Comparison of ENCODE assay signal across 26 mouse cellular contexts in the genomic region with DNA sequence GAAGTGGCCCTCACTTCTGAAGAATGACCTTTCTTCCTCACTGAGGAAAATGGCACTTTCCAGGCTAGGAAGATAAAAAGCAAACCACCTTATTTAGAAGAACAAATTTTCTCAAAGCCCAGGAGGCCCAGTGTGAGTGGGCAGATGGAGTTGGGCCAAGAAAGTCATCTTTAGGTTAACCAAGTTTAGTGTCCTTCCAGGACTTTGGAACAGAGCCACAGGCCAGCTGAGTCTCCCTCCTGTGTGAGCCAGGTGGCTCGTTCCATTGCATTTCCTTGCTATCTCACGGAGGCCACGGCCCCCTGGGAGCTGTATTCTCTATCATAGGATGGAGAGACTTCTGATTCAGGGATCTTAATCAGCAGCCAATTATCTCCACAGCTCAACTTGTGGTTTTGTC. TPM values are rescaled to one million over a fixed set of nuclear protein-coding genes. Genes with fewer than 3 reads are reported as not detected.
DNase-seq lines count a peak whose midpoint lies in the region; ATAC-seq and TF ChIP-seq lines count a peak whose summit lies in the region.
"Had no signal": no experiment of that assay in that cellular context is flagged by ENCODE, and none has a peak within 500 bp of the region (broad histone marks: within the 10 kb centered on the region; RNA-seq: fewer than 3 reads in every experiment).

No protein-coding gene starts in this region.

- H3K4me1 ChIP-seq in hindbrain, postnatal 0 days (ENCODE audit: insufficient read depth, low read length), result no peaks in the 10 kb centered on the region
- H3K4me1 ChIP-seq in hindbrain, embryonic 16.5 days (ENCODE audit: control insufficient read depth, insufficient read depth, low read depth, low read length), result peaks cover 4% of the 10 kb centered on the region; the same call in 1 of the 2 replicates
- H3K4me1 ChIP-seq in brown adipose tissue, adult 24 weeks (ENCODE audit: control insufficient read depth, insufficient read depth, insufficient read length, low read length), result peaks cover 5% of the 10 kb centered on the region; the same call in 1 of the 2 replicates
- H3K4me1 ChIP-seq: forebrain, embryonic 15.5 days; hindbrain, embryonic 15.5 days had no signal

- no peak for ATAC-seq in hindbrain, postnatal 0 days
- no peak for ATAC-seq in hindbrain, embryonic 16.5 days
- ATAC-seq in monocyte, adult 5-6 weeks (replicated peaks; ENCODE audit: insufficient number of reproducible peaks, low FRiP score, low TSS enrichment, poor library complexity, severe bottlenecking), result no peak
- ATAC-seq: CD4-positive, CD25-positive, alpha-beta regulatory T cell, adult 4 months; forebrain, embryonic 15.5 days; inflammation-experienced regulatory T-cells, adult 6 months; Patski had no signal

- no peaks in the 10 kb centered on the region for H3K9me3 ChIP-seq in hindbrain, postnatal 0 days (ENCODE audit: low read length)
- H3K9me3 ChIP-seq in hindbrain, embryonic 16.5 days (ENCODE audit: control insufficient read depth, low read length), result no peaks in the 10 kb centered on the region
- H3K9me3 ChIP-seq: embryonic facial prominence, embryonic 10.5 days; embryonic facial prominence, embryonic 13.5 days; forebrain, embryonic 12.5 days; forebrain, embryonic 15.5 days; hindbrain, embryonic 12.5 days; hindbrain, embryonic 15.5 days had no signal

- DNase-seq in hindbrain, postnatal 0 days (ENCODE audit: low spot score), result peak; percentile 33
- DNase-seq in MN1 (ENCODE audit: low spot score), result peak; percentile 73
- no peak for DNase-seq in gastrocnemius, adult 18-20 months (ENCODE audit: low spot score)
- DNase-seq: B cell, adult 2 months; cerebellum, adult 11-12 months; cerebellum, adult 8-10 months; cerebellum, postnatal 36 days; embryo, embryonic 11 days; gastrocnemius, postnatal 10 days; heart, adult 11 months had no signal

- no peaks in the 10 kb centered on the region for H3K36me3 ChIP-seq in hindbrain, postnatal 0 days (ENCODE audit: insufficient read depth, low read length)
- H3K36me3 ChIP-seq in hindbrain, embryonic 16.5 days (ENCODE audit: control insufficient read depth, insufficient read depth, low read length), result no peaks in the 10 kb centered on the region
- H3K36me3 ChIP-seq: embryonic facial prominence, embryonic 10.5 days; embryonic facial prominence, embryonic 13.5 days; forebrain, embryonic 12.5 days; forebrain, embryonic 15.5 days; hindbrain, embryonic 12.5 days; hindbrain, embryonic 15.5 days had no signal

- H3K4me2 ChIP-seq in hindbrain, postnatal 0 days (ENCODE audit: low read depth, low read length), result no peak overlapping the region
- H3K4me2 ChIP-seq in hindbrain, embryonic 16.5 days (ENCODE audit: low read length), result no peak overlapping the region
- H3K4me2 ChIP-seq: embryonic facial prominence, embryonic 13.5 days; forebrain, embryonic 12.5 days; forebrain, embryonic 15.5 days; heart, embryonic 11.5 days; hindbrain, embryonic 12.5 days; hindbrain, embryonic 15.5 days had no signal

- H3K4me3 ChIP-seq in hindbrain, postnatal 0 days (ENCODE audit: low read length), result no peak overlapping the region
- H3K4me3 ChIP-seq in hindbrain, embryonic 16.5 days (ENCODE audit: low read length), result no peak overlapping the region
- H3K4me3 ChIP-seq in brown adipose tissue, adult 24 weeks (ENCODE audit: insufficient read depth, low read depth, low read length), result no peak overlapping the region
- H3K4me3 ChIP-seq: embryonic facial prominence, embryonic 10.5 days; embryonic facial prominence, embryonic 13.5 days; erythroblast, embryonic 14.5 days; forebrain, embryonic 12.5 days; forebrain, embryonic 15.5 days; hindbrain, embryonic 12.5 days; hindbrain, embryonic 15.5 days had no signal

- WGBS in hindbrain, postnatal 0 days, result 59% methylated on average over 3 of the region's 3 CpGs
- WGBS in hindbrain, embryonic 16.5 days, result 53% methylated on average over 3 of the region's 3 CpGs

- H3K27me3 ChIP-seq in hindbrain, postnatal 0 days (ENCODE audit: insufficient read depth, low read length), result no peaks in the 10 kb centered on the region
- H3K27me3 ChIP-seq in hindbrain, embryonic 16.5 days (replicated peaks; ENCODE audit: control insufficient read depth, insufficient read depth, low read length), result no peaks in the 10 kb centered on the region
- H3K27me3 ChIP-seq: embryonic facial prominence, embryonic 13.5 days; forebrain, embryonic 12.5 days; forebrain, embryonic 15.5 days; hindbrain, embryonic 12.5 days; hindbrain, embryonic 15.5 days; Patski had no signal

- no peak overlapping the region for H3K27ac ChIP-seq in hindbrain, postnatal 0 days
- H3K27ac ChIP-seq in hindbrain, embryonic 16.5 days (ENCODE audit: low read depth, low read length), result no peak overlapping the region
- H3K27ac ChIP-seq in brown adipose tissue, adult 24 weeks (replicated peaks; ENCODE audit: low read depth, low read length), result peak overlapping the region; percentile 57
- H3K27ac ChIP-seq: embryonic facial prominence, embryonic 10.5 days; embryonic facial prominence, embryonic 13.5 days; forebrain, embryonic 12.5 days; forebrain, embryonic 15.5 days; hindbrain, embryonic 12.5 days; hindbrain, embryonic 15.5 days had no signal

- H3K9ac ChIP-seq in hindbrain, postnatal 0 days (replicated peaks; ENCODE audit: low read length), result no peak overlapping the region
- no peak overlapping the region for H3K9ac ChIP-seq in hindbrain, embryonic 16.5 days (ENCODE audit: low read depth, low read length)
- H3K9ac ChIP-seq: embryonic facial prominence, embryonic 13.5 days; forebrain, embryonic 12.5 days; forebrain, embryonic 15.5 days; hindbrain, embryonic 12.5 days; hindbrain, embryonic 15.5 days had no signal

- TF ChIP-seq CTCF in hindbrain, postnatal 0 days (IDR thresholded peaks at IDR 0.05; ENCODE audit: low read depth), result no peak

RNA-seq across cellular contexts. Expression of a gene that starts 28.9 kb away (rescaled TPM):
- 2.8 and 4.1 TPM in 2 replicates for total RNA-seq in hindbrain, postnatal 0 days (2014; rRNA removed)
- 1.8 and 2.0 TPM in 2 replicates for polyA plus RNA-seq in hindbrain, postnatal 0 days (2015; fragmentation: Nextera tagmentation; extraction: Ambion mirVana)
- 2.6 and 2.7 TPM in 2 replicates for polyA plus RNA-seq in hindbrain, embryonic 16.5 days (2015; fragmentation: Nextera tagmentation; extraction: Ambion mirVana)
- polyA plus RNA-seq in brown adipose tissue, adult 24 weeks (2012; ENCODE audit: insufficient read depth, insufficient read length, missing spikeins), result 16.6 and 17.9 TPM in 2 replicates
- 1 to 10 TPM; 2.1 to 3.9 TPM for total RNA-seq in gastrocnemius, adult 18-20 months (2021)
- 8.3 to 17.8 TPM (median 12.1 TPM) in 3 replicates for total RNA-seq in monocyte, adult 5-6 weeks (2017)
- total RNA-seq: MEL had no signal

RNA-seq across cellular contexts. Expression of a gene that starts 31.3 kb away (rescaled TPM):
- total RNA-seq in hindbrain, postnatal 0 days (2014; rRNA removed), result 30.7 and 36.5 TPM in 2 replicates
- 19.6 and 20.1 TPM in 2 replicates for polyA plus RNA-seq in hindbrain, postnatal 0 days (2015; fragmentation: Nextera tagmentation; extraction: Ambion mirVana)
- 17.3 and 25.5 TPM in 2 replicates for polyA plus RNA-seq in hindbrain, embryonic 16.5 days (2015; fragmentation: Nextera tagmentation; extraction: Ambion mirVana)
- 60.4 and 62.3 TPM in 2 replicates for polyA plus RNA-seq in brown adipose tissue, adult 24 weeks (2012; ENCODE audit: insufficient read depth, insufficient read length, missing spikeins)
- 10 to 100 TPM; 28.4 to 34.8 TPM for total RNA-seq in gastrocnemius, adult 18-20 months (2021)
- total RNA-seq in monocyte, adult 5-6 weeks (2017), result not detected in 3 replicates
- total RNA-seq: hematopoietic stem cell, adult 5-6 weeks; MEL had no signal
- polyA plus RNA-seq: CD4-positive, CD25-positive, alpha-beta regulatory T cell, adult 4 months; erythroblast, embryonic 14.5 days; inflammation-experienced regulatory T-cells, adult 6 months had no signal

RNA-seq across cellular contexts. Expression of a gene that starts 46.7 kb away (rescaled TPM):
- total RNA-seq in hindbrain, postnatal 0 days (2014; rRNA removed), result 35.7 and 44.6 TPM in 2 replicates
- polyA plus RNA-seq in hindbrain, postnatal 0 days (2015; fragmentation: Nextera tagmentation; extraction: Ambion mirVana), result 26.3 and 30.0 TPM in 2 replicates
- polyA plus RNA-seq in hindbrain, embryonic 16.5 days (2015; fragmentation: Nextera tagmentation; extraction: Ambion mirVana), result 39.3 and 40.2 TPM in 2 replicates
- 4.6 and 7.5 TPM in 2 replicates for polyA plus RNA-seq in brown adipose tissue, adult 24 weeks (2012; ENCODE audit: insufficient read depth, insufficient read length, missing spikeins)
- 10 to 100 TPM; 35.0 to 45.0 TPM for total RNA-seq in gastrocnemius, adult 18-20 months (2021)
- total RNA-seq in monocyte, adult 5-6 weeks (2017), result 1.4 to 5.4 TPM in 2 of 3 replicates, not detected in the other
- total RNA-seq: MEL had no signal
- polyA plus RNA-seq: erythroblast, embryonic 14.5 days had no signal

Comparison
In these comparisons a context has a peak if more than half of its experiments do, and no peak if none do; other contexts are left out.
1. RNA of a gene that starts 31.3 kb away (total RNA-seq): 30.7 to 36.5 TPM in hindbrain, postnatal 0 days and 28.4 to 34.8 TPM in gastrocnemius, adult 18-20 months; not detected in monocyte, adult 5-6 weeks; every median in the first group is over 10 times any median in the second.